Mouse (Mus musculus): Measurements from ENCODE around the gene Cbln3. TPM values are rescaled to one million over a fixed set of nuclear protein-coding genes. Genes with fewer than 3 reads are reported as not detected.
A peak's percentile ranks its signal among the peaks of the same experiment; 100 is the strongest.

The Cbln3 gene
- total RNA-seq, 2 experiments from 2014 or later, result 0.37 to 0.43 TPM

- peak; percentile 49 to 64 for DNase-seq
These were observed 4.6 kb downstream of the Cbln3 start for GRCm38 (mm10) chr14:55879623-55880022.

DNA sequence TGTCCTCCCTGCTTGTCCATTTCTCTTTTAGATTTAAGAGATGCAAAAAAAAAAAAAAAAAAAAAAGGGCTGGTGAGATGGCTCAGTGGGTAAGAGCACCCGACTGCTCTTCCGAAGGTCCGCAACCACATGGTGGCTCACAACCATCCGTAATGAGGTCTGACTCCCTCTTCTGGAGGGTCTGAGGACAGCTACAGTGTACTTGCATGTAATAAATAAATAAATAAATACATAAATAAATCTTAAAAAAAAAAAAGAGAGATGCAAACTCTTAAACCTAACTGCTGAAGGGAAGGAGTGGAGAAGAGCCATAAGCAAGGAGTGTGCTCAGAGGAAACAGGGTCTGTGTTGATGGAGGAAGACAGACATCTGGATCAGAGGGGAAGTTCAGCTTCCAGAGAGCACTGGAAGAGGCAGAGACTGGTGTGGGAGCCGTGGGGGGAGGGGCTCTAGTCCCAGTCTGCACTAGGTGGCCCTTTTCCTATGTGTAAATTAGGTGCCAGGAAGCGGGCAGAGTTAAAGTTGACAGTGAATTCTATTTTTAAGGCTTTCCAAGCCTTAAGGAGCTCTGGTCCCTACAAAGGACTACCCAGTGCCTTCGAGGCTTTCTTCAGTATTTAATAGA, 5.8 kb downstream of the Cbln3 start:
- DNase-seq, result no peak

DNA sequence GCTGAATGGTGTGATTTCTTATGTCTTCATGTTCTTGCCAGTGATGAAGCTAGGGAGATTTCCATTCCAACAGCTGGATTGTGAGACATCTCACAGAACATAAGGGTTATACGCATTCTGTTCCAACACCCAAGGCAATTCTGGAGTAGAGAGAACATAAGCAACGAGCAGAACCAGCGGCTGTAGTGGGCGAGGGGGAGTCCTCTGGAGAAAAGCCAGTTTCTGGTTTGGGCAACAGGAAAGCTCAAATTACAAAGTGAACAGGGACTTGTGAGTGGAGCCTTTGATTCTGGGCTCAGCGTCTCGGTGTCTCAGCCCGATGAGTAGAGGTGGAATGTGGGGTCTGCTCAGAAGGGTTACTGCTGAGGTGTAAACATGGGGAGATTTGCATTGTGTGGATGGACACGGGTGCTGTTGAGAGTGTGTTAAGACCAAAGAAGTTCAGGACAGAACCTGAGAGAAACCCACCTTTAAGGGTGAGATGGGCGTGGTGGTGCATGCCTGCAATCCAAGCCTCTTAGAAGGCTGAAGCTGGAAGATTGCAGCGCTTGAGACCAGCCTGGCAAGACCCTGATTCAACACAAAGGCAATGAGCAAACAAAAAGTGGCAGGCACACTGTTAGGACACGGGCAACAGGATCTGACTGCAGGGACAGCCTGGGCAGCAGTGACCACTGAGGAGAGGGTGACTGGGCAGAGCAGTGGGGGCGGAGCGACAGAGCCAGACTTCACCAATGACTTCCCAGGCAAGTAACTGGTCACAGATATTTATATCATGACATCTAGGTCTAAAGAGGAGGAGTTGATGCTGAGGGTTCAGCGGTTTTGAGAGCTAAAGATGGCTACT, 6.5 kb downstream of the Cbln3 start:
- DNase-seq, result no peak

GRCm38 (mm10) chr14:55873714-55874683, 10.2 kb downstream of the Cbln3 start:
- peak; percentile 72 to 73 for DNase-seq

- DNase-seq, result no peak
These were observed 10.9 kb downstream of the Cbln3 start for GRCm38 (mm10) chr14:55873242-55873713.

DNA sequence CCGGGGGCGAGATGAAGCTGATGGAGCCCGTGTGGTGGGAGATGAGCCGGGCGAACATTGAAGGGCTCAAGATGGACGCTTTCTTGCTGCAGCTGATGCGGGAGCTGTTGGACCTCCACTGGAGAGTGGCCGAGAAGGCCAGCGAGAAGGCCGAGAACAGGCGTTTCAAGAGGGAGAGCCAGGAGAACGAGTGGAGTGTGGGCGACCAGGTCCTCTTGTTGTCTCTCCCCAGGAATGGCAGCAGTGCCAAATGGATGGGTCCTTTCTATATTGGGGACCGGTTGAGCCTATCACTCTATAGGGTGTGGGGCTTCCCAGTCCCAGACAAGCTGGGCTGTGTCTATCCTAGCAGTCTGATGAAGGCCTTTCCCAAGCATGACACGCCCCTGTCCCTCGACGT, 11.6 kb downstream of the Cbln3 start:
- no peak for DNase-seq

- DNase-seq, result no peak
These were observed 12.2 kb downstream of the Cbln3 start for GRCm38 (mm10) chr14:55872039-55872438.

GRCm38 (mm10) chr14:55869538-55869937, 14.7 kb downstream of the Cbln3 start:
- DNase-seq, result no peak

- no peak for DNase-seq
These were observed 15.8 kb downstream of the Cbln3 start for GRCm38 (mm10) chr14:55868230-55869026.

DNA sequence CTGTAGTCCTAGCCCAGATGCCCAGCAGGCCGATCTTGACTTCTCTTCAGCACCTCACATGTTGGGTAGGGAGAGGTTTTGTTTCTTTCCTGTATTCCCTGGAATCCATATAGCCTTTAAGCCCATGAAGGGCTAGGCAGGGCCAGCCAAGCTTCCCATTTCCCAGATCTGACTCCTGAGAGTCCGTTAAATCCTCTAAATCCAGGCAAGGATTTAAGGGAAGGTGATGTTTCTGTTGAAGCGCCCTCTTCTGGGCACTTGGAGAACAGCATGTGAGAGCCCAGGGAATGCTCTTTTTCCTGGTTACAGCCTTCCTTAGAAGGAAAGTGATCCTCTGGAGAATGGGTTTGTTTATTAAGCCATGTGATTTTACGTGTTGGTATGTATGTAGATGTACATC, 17.2 kb downstream of the Cbln3 start:
- peak in 1 of 2 experiments; percentile 49 for DNase-seq

DNA sequence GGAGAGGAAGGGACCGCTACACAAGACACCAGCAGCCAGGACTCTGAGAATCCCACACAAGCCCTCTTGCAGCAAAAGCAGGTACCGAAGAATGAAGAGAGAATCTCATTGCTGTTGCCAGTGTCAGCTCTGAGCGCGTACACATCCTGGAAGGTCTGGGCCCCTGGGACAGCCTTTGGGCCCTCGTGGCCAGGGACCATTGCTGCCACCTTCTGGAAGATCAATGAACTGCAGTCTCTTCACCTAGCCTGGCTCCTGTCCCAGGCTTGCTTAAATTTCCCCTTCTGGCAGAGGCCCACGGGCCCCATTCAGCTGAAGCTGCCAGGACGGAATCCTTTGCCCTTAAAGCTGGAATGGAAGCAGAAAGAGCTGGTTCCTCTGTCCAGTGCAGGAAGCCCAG, 20.4 kb downstream of the Cbln3 start:
- peak in 1 of 2 experiments; percentile 54 for DNase-seq

DNA sequence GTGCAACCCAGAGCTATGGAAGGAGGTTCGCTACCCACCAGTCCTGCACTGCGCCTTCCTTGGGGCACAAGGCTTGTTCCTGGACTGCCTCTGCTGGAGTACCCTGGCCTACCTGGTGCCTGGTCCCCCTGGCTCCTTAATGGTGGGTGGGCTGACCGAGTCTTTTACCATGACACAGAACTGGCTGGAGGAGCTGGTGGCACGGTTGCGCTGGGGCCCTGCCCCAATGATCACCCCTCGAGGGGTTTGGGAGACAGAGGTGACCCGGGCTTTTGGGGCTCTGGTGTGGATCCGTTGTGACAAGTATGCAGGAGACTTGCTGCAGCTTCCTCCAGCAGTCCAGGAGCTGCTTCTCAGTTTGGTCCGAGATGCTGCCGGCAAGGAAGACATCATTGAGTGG, 21.2 kb downstream of the Cbln3 start:
- no peak for DNase-seq

- no peak for DNase-seq
These were observed 22.0 kb downstream of the Cbln3 start for GRCm38 (mm10) chr14:55862186-55862585.

GRCm38 (mm10) chr14:55857588-55857987, 26.6 kb downstream of the Cbln3 start:
- no peak for DNase-seq

GRCm38 (mm10) chr14:55855101-55855561, 29.1 kb downstream of the Cbln3 start:
- no peak for DNase-seq

GRCm38 (mm10) chr14:55854406-55855100, 29.6 kb downstream of the Cbln3 start:
- DNase-seq, result no peak

GRCm38 (mm10) chr14:55853621-55854285, 30.4 kb downstream of the Cbln3 start, which contains the start of gene Nynrin:
TSS of gene Nynrin (plus strand) at chr14:55854010.
- peak in 1 of 2 experiments; percentile 32 for DNase-seq

DNA sequence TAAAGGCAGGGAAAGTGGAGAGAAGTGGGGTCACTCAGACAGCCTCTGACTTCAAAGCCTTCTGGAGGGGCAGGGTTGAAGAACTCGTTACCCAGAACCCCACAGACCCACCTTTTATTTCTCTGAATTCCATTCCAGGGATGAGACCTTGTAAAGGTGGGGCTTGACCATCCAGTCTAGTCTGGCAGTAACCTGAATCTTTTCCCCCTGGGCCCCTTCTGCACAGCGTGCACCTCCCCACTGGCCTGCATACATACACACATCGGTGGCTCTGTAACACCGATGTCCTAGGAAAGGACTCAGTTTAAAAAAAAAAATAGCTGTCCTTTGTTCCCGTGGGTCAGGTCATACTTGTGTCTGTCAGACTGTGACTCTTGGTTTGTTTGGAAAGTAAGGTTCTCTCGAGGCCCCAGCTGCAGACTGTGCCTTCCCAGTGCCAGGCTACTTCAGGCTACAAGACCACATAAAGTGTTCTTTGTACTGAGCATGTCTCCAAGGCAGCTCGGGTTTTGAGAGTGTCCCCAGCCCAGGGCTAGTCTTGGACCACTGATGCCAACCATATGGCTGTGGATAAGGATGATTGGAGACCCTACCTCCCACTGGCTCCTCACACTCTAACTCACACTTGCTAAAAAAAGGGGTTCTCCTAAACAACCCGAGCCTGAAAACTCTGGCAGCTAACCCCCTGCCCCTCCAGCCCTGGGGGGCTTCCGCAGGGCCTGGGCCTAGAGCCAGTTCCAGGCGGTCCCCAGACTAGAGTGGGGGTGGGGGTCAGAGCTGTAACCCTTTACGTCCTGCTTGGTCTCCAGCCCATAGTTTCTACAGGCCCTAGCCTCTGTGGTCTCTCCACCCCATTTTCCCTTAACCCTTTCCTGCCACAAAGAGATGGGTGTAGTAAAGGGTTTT, 31.3 kb downstream of the Cbln3 start:
- DNase-seq, result no peak

- no peak for DNase-seq
These were observed 33.3 kb downstream of the Cbln3 start for GRCm38 (mm10) chr14:55850885-55851284.
